Mouse (Mus musculus) embryonic facial prominence, embryonic 13.5 days (tissue): ENCODE data around the gene Zfp523. TPM values are rescaled to one million over a fixed set of nuclear protein-coding genes. Genes with fewer than 3 reads are reported as not detected.

Source experiments
- ATAC-seq: fragments of 200-750 bp; cut with Nextera tagmentation; 2 replicates; pipeline ENCODE4 v1.8.0; 2017; ENCODE audit warnings: low read depth; ENCODE audit not compliant: insufficient number of reproducible peaks, insufficient read depth, low FRiP score, low TSS enrichment
- H3K27ac ChIP-seq: fragments of 300-500 bp; sonication (generic); 2 replicates; pipeline ENCODE4 v1.5.1; 2015; ENCODE audit warnings: moderate library complexity, mild to moderate bottlenecking, inconsistent platforms
- H3K27me3 ChIP-seq: fragments of 300-500 bp; sonication (generic); 2 replicates; pipeline ENCODE4 v1.6.1; 2015; ENCODE audit warnings: mild to moderate bottlenecking, inconsistent platforms
- H3K36me3 ChIP-seq: fragments of 300-500 bp; sonication (generic); 2 replicates; pipeline ENCODE4 v1.6.1; 2015; ENCODE audit warnings: mild to moderate bottlenecking, inconsistent platforms
- H3K4me1 ChIP-seq: fragments of 300-500 bp; sonication (generic); 2 replicates; pipeline ENCODE4 v1.6.1; 2015; ENCODE audit warnings: inconsistent platforms
- H3K4me2 ChIP-seq: fragments of 300-500 bp; sonication (generic); 2 replicates; pipeline ENCODE4 v1.6.1; 2015; ENCODE audit warnings: moderate library complexity, mild to moderate bottlenecking, inconsistent platforms
- H3K4me3 ChIP-seq: fragments of 300-500 bp; sonication (generic); 2 replicates; pipeline ENCODE4 v1.5.1; 2015; ENCODE audit warnings: mild to moderate bottlenecking, inconsistent platforms
- H3K9ac ChIP-seq: fragments of 300-500 bp; sonication (generic); 2 replicates; pipeline ENCODE4 v1.6.1; 2015; ENCODE audit warnings: mild to moderate bottlenecking, inconsistent platforms
- H3K9me3 ChIP-seq: fragments of 300-500 bp; sonication (generic); 2 replicates; pipeline ENCODE4 v1.6.1; 2016; ENCODE audit warnings: inconsistent platforms
- WGBS: fragments of 180-500 bp; shearing (Covaris S2); methylation state at CpG from one replicate; pipeline ENCODE4 v1.1.7; 2015; ENCODE audit warnings: mixed read lengths; 5-methylcytosine and 5-hydroxymethylcytosine counted together
- polyA plus RNA-seq: library from polyadenylated mRNA; unstranded; fragments of >200 nt; fragmentation: Nextera tagmentation; extraction: Ambion mirVana; gene quantifications from 2 replicates; pipeline ENCODE4 v1.2.1, GENCODE M21; 2015

Gene Zfp523
- polyA plus RNA-seq, 1 experiment from 2014 or later, result 41.2 TPM

GRCm38 (mm10) chr17:28235982-28236635 is 59.2 kb downstream of the Zfp523 start:
- Histone ChIP-seq H3K36me3 (peaks cover 33% of the 10 kb centered on the region), H3K27me3 (no peaks in the 10 kb centered on the region), H3K4me3 (no peak overlapping the region), H3K4me2 (no peak overlapping the region), H3K9me3 (no peaks in the 10 kb centered on the region), H3K27ac (no peak overlapping the region), H3K4me1 (peaks cover 41% of the 10 kb centered on the region), H3K9ac (peak overlapping the region; percentile 51)
- WGBS, result 76% methylated on average over 7 of the region's 7 CpGs
- ATAC-seq, result no peak

- no peak for ATAC-seq
- peaks cover 38% of the 10 kb centered on the region for H3K36me3 ChIP-seq
- peaks cover 41% of the 10 kb centered on the region for H3K4me1 ChIP-seq
- H3K4me3 ChIP-seq, result no peak overlapping the region
- no peaks in the 10 kb centered on the region for H3K27me3 ChIP-seq
- H3K9ac ChIP-seq, result peak overlapping the region; percentile 51; the same call in 1 of the 2 replicates
- 85% methylated on average over 4 of the region's 4 CpGs for WGBS
- H3K4me2 ChIP-seq, result no peak overlapping the region
- H3K9me3 ChIP-seq, result no peaks in the 10 kb centered on the region
- no peak overlapping the region for H3K27ac ChIP-seq
Observed at GRCm38 (mm10) chr17:28236636-28237015, 59.7 kb downstream of the Zfp523 start.

- Histone ChIP-seq H3K4me3 (no peak overlapping the region), H3K27ac (no peak overlapping the region), H3K27me3 (no peaks in the 10 kb centered on the region), H3K9me3 (no peaks in the 10 kb centered on the region), H3K4me1 (peaks cover 47% of the 10 kb centered on the region), H3K9ac (no peak overlapping the region; the same call in 1 of the 2 replicates), H3K4me2 (no peak overlapping the region), H3K36me3 (peaks cover 45% of the 10 kb centered on the region)
- WGBS, result 63% methylated on average over 5 of the region's 5 CpGs
- ATAC-seq, result no peak
Observed at GRCm38 (mm10) chr17:28237362-28237761, 60.4 kb downstream of the Zfp523 start.

GRCm38 (mm10) chr17:28237874-28238273 is 60.9 kb downstream of the Zfp523 start:
- WGBS, result 83% methylated on average over 6 of the region's 6 CpGs
- Histone ChIP-seq H3K4me2 (no peak overlapping the region), H3K9ac (no peak overlapping the region; the same call in 1 of the 2 replicates), H3K36me3 (peaks cover 49% of the 10 kb centered on the region), H3K4me3 (no peak overlapping the region), H3K27ac (no peak overlapping the region), H3K27me3 (no peaks in the 10 kb centered on the region), H3K9me3 (no peaks in the 10 kb centered on the region), H3K4me1 (peaks cover 48% of the 10 kb centered on the region)
- no peak for ATAC-seq

GRCm38 (mm10) chr17:28240846-28241245 is 63.9 kb downstream of the Zfp523 start:
- Histone ChIP-seq H3K27ac (no peak overlapping the region), H3K4me3 (no peak overlapping the region), H3K4me2 (no peak overlapping the region), H3K27me3 (no peaks in the 10 kb centered on the region), H3K9me3 (no peaks in the 10 kb centered on the region), H3K9ac (no peak overlapping the region), H3K36me3 (peaks cover 57% of the 10 kb centered on the region), H3K4me1 (peaks cover 40% of the 10 kb centered on the region)
- WGBS, result 92% methylated on average over 5 of the region's 5 CpGs
- no peak for ATAC-seq

GRCm38 (mm10) chr17:28242296-28242695 is 65.4 kb downstream of the Zfp523 start:
- no peak overlapping the region for H3K4me2 ChIP-seq
- H3K27ac ChIP-seq, result no peak overlapping the region
- ATAC-seq, result no peak
- peaks cover 40% of the 10 kb centered on the region for H3K4me1 ChIP-seq
- WGBS, result 77% methylated on average over 6 of the region's 6 CpGs
- H3K9ac ChIP-seq, result no peak overlapping the region
- H3K36me3 ChIP-seq, result peaks cover 57% of the 10 kb centered on the region
- no peaks in the 10 kb centered on the region for H3K27me3 ChIP-seq
- no peak overlapping the region for H3K4me3 ChIP-seq
- H3K9me3 ChIP-seq, result no peaks in the 10 kb centered on the region

GRCm38 (mm10) chr17:28244214-28244613 is 67.3 kb downstream of the Zfp523 start:
- Histone ChIP-seq H3K4me1 (peaks cover 54% of the 10 kb centered on the region), H3K9me3 (no peaks in the 10 kb centered on the region), H3K9ac (peak overlapping the region; percentile 27; the same call in 1 of the 2 replicates), H3K36me3 (peaks cover 41% of the 10 kb centered on the region), H3K27me3 (no peaks in the 10 kb centered on the region), H3K27ac (peak overlapping the region; percentile 76), H3K4me2 (no peak overlapping the region), H3K4me3 (no peak overlapping the region)
- WGBS, result 79% methylated on average over 6 of the region's 6 CpGs
- no peak for ATAC-seq

GRCm38 (mm10) chr17:28244714-28245113 is 67.8 kb downstream of the Zfp523 start:
- H3K4me3 ChIP-seq, result no peak overlapping the region
- WGBS, result 17% methylated on average over 6 of the region's 6 CpGs
- peaks cover 56% of the 10 kb centered on the region for H3K4me1 ChIP-seq
- H3K4me2 ChIP-seq, result peak overlapping the region; percentile 17
- H3K27ac ChIP-seq, result peak overlapping the region; percentile 76
- H3K36me3 ChIP-seq, result peaks cover 37% of the 10 kb centered on the region
- H3K27me3 ChIP-seq, result no peaks in the 10 kb centered on the region
- H3K9me3 ChIP-seq, result no peaks in the 10 kb centered on the region
- ATAC-seq, result peak; percentile 45; the same call in 1 of the 2 replicates
- H3K9ac ChIP-seq, result 0 out of 2 replicates have a peak overlapping the region, but pooled peaks have one; percentile 27

- H3K4me2 ChIP-seq, result no peak overlapping the region
- H3K9me3 ChIP-seq, result no peaks in the 10 kb centered on the region
- H3K27ac ChIP-seq, result peak overlapping the region; percentile 61
- H3K4me3 ChIP-seq, result no peak overlapping the region
- H3K9ac ChIP-seq, result no peak overlapping the region
- WGBS, result 56% methylated on average over 11 of the region's 11 CpGs
- H3K27me3 ChIP-seq, result no peaks in the 10 kb centered on the region
- peaks cover 27% of the 10 kb centered on the region for H3K36me3 ChIP-seq
- peaks cover 59% of the 10 kb centered on the region for H3K4me1 ChIP-seq
- ATAC-seq, result no peak
Observed at GRCm38 (mm10) chr17:28246640-28247039, 69.7 kb downstream of the Zfp523 start.

GRCm38 (mm10) chr17:28247613-28248012 is 70.7 kb downstream of the Zfp523 start:
- Histone ChIP-seq H3K9ac (no peak overlapping the region), H3K4me1 (peaks cover 61% of the 10 kb centered on the region), H3K27ac (peak overlapping the region; percentile 61), H3K4me2 (no peak overlapping the region), H3K36me3 (peaks cover 25% of the 10 kb centered on the region), H3K9me3 (no peaks in the 10 kb centered on the region), H3K27me3 (no peaks in the 10 kb centered on the region), H3K4me3 (no peak overlapping the region)
- WGBS, result 7% methylated on average over 6 of the region's 6 CpGs
- no peak for ATAC-seq

GRCm38 (mm10) chr17:28249062-28249461 is 72.1 kb downstream of the Zfp523 start:
- 79% methylated on average over 12 of the region's 12 CpGs for WGBS
- Histone ChIP-seq H3K4me3 (no peak overlapping the region), H3K27me3 (no peaks in the 10 kb centered on the region), H3K27ac (0 out of 2 replicates have a peak overlapping the region, but pooled peaks have one; percentile 7), H3K9ac (no peak overlapping the region), H3K36me3 (peaks cover 15% of the 10 kb centered on the region), H3K4me1 (peaks cover 61% of the 10 kb centered on the region), H3K9me3 (no peaks in the 10 kb centered on the region), H3K4me2 (no peak overlapping the region)
- no peak for ATAC-seq

- Histone ChIP-seq H3K9ac (no peak overlapping the region), H3K9me3 (no peaks in the 10 kb centered on the region), H3K27ac (0 out of 2 replicates have a peak overlapping the region, but pooled peaks have one; percentile 22), H3K4me1 (peaks cover 59% of the 10 kb centered on the region), H3K36me3 (peaks cover 15% of the 10 kb centered on the region), H3K4me2 (no peak overlapping the region), H3K27me3 (no peaks in the 10 kb centered on the region), H3K4me3 (no peak overlapping the region)
- 69% methylated on average over 12 of the region's 12 CpGs for WGBS
- ATAC-seq, result no peak
Observed at GRCm38 (mm10) chr17:28251579-28252280, 74.8 kb downstream of the Zfp523 start.
